Mouse (Mus musculus) heart, postnatal 36 days (tissue): Measurements from ENCODE around the gene Scube1. TPM values are rescaled to one million over a fixed set of nuclear protein-coding genes. Genes with fewer than 3 reads are reported as not detected.

Experiments used
- DNase-seq, 2 experiments: peaks; one replicate each; pipeline ENCODE4 v3.0.0; 2021 to 2022
- intact Hi-C: fragments of 180-260 bp; cut with DNase I; formaldehyde crosslinking; loops from one replicate; pipeline ENCODE4 v1.15.1; 2025
- total RNA-seq, 2 experiments: library from RNA; stranded (reverse); gene quantifications; 2 replicates each; pipeline ENCODE4 v1.2.3; 2021

The Scube1 gene
- total RNA-seq, 2 experiments from 2014 or later = 1.3 TPM

DNA sequence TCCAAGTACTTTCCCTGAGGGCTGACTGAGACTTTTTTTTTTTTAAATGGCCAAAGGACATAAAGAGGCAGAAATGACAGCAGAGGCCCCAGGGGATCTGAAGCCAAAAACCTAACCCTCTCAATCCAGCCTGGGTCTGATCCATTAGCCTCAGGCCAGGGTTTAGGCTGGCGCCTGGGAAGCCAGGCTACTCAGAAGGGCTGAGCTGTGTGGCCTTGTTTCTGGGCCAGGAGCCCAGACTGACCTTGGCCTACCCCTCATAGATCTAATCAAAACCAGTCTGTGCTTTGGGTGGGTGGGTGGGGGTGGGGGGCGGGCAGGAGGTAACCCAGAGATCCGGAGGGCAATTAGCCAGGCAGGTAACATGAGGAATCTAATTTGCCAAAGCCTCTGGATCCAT, 51.2 kb downstream of the Scube1 start:
- intact Hi-C loops = no loop called here
- DNase-seq = no peak

DNA sequence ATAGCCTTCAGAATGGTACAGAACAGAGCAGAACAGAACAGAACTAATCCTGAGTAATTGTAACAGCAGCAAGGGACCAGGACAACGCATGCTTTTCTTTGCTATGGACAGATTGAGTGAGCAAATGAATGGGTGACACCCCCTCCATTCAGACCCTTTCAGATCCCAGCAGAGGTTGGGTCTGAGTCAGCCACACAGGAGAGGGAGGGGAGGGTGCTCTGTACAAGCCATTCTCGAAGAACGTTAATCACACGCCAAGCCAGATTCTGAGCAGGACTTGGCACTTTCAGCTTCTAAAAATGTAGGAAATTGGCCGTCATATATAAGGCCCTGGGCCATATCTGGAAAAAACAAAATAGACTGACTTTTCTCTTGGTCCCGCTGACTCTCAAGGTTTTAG, 57.3 kb downstream of the Scube1 start:
- intact Hi-C loops = loop anchor here (5.0 kb wide), 1 partner anchor 385 kb away; no protein-coding TSS in a partner anchor
- DNase-seq = no peak

DNA sequence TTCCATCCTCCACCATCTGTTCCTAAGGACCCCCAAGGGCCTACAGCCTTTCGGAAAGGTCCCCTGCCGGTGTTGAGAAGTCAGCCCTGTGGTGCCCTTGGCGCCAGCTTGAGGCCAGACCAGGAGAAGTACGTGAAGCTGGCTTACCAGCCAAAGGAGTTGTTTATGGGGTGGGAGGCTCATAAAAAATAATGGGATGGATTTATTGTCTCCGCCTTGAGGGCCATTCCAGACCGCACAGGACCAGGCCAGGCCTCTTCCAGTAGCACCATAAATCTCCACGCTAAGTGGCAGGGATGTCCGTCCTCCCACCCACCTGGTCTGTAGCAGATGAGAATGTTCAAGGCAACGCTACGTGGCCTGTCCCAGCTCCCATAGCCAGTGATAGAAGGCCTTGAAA, 58.4 kb downstream of the Scube1 start:
- DNase-seq = no peak
- intact Hi-C loops = loop anchor here (5.0 kb wide), 1 partner anchor 386 kb away; no protein-coding TSS in a partner anchor

DNA sequence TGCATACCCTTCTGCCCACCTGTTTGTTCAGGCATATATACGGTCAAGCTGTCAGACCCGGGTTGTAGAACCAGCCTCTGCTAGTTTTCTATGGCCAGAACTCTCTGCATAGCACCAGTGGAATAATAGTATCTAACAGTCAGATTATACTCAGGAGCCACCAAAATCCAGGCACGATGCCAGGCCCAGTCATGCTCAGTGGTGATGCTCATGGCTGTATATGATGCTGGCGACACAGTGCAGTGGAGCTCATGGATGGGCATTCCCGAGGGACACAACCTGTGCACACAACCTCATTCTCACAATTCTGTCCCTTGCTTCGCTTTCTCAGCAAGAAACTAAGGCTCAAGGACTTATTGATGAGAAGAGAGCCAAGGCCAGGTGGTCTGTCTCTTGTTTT, 58.8 kb downstream of the Scube1 start:
- DNase-seq = no peak
- intact Hi-C loops = loop anchor here (5.0 kb wide), 1 partner anchor 386 kb away; no protein-coding TSS in a partner anchor

DNA sequence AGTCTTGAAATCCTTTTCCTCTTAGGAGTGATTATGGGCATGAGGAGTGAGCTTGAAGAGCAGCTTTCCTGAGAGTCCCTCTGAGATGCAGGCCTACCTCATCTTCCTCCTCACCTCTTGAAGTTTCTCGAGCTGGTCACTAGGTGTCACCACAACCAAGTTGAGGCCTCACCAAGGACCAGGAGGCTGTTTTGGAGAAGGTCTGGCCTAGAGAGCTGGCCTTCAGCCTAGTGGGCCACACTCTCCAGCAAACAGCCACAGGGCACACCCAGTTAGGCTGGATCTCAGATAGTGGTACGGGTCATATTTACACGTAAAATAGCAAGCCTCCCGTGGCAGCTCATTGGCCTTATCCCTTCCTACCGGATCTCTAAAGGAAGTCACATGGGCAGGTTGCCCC, 60.1 kb downstream of the Scube1 start:
- intact Hi-C loops = loop anchor here (1.0 to 5.0 kb wide), 3 partner anchors 63 to 388 kb away; no protein-coding TSS in a partner anchor
- peak; percentile 66 to 69 for DNase-seq

DNA sequence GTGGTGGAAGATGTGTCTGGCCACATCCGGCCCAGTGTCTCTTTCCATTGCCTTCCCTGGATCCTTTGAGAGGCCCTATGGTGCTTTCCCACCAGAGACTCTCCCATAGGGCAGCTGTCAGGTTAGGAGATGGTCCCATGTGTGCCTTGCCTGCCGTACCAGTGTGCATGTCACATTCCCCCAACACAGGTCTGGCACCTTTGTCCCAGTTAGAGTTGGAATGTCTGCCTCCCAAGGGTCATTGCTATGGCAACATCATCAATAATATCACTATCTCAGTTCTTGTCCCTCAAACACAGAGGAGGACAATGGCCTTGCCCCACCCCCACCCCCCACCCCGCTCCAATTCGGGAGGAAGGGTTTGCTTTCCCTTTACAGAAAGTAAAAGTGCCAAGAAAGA, 61.8 kb downstream of the Scube1 start:
- no peak for DNase-seq
- intact Hi-C loops = no loop called here

DNA sequence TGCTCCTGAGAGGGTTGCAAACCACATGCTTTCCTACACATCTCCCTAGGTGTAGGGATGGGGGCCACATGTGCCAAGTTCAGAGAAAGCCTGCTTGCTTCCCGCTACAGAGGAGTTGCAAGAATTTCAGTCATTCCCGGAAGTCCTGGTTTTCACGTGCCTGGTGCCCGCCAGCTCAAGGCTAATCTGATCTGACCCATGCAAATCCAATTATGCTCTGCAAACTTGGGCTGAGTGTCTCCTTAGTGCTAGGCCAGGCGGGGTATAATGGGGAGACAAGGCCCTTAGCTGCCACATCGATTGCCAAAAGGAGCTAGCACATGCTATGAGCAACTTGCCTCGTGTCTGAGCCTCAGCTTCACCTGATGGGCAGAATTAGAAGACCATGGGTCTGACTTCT, 62.7 kb downstream of the Scube1 start:
- DNase-seq = no peak
- intact Hi-C loops = no loop called here

DNA sequence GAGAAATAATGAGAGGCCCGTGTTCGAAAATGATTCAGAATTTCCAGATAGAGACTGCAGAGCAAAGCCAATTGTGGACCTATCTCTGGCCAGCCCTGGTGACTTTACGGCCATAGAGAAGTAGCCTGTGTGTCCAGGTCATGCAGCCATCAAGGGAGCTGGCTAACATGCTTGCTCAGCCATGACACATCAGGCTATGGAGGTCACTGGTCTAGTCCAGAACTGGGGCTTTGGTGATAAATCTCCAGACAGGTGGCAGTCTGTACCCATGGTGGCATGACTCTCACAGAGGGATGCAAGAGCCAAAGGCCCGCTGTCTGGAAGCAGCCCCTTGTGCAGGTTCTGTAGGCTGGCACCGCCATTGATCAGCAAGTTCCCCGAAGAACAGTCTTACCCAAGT, 82.3 kb downstream of the Scube1 start:
- intact Hi-C loops = no loop called here
- no peak for DNase-seq

DNA sequence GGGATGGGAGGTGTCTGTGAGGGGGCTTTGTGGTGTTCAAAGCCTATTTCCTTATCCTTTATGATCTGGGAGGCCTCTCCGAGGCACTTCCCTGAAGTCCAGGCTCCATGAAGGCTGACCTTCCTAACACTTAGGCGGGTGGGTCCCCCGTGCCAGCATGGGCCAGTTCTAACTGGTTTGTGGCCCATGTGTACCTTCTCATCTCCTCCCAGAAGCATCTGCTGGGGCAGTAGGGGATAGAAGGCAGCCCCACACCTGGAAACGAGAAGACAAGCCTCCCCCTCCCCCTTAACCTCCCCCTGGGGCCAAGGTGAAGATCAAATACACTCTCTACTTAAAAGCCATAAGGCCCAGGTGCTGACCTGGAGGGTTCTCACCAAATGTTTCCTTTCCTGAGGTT, 84.6 kb downstream of the Scube1 start:
- intact Hi-C loops = no loop called here
- no peak for DNase-seq

DNA sequence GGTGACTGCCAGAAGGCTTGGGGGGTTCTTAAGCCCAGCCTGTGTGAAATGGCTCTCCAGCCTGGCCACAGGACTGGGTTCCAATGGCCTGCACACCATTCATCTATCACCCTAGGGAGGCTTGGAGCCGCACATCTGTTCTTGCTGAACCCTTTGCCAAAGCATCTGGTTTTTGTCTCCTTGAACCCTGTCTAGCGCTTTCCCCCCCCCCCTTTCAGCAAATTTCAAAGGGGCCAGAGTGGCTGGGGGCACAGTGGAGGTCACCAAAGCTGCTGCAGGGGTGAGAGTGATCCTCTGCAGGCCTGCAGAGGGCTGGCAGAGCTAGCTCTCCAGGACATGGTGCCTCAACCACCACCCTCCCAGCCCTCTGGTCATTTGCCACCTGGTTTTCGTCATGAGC, 85.7 kb downstream of the Scube1 start:
- DNase-seq = peak in 1 of 2 experiments; percentile 14
- intact Hi-C loops = no loop called here

DNA sequence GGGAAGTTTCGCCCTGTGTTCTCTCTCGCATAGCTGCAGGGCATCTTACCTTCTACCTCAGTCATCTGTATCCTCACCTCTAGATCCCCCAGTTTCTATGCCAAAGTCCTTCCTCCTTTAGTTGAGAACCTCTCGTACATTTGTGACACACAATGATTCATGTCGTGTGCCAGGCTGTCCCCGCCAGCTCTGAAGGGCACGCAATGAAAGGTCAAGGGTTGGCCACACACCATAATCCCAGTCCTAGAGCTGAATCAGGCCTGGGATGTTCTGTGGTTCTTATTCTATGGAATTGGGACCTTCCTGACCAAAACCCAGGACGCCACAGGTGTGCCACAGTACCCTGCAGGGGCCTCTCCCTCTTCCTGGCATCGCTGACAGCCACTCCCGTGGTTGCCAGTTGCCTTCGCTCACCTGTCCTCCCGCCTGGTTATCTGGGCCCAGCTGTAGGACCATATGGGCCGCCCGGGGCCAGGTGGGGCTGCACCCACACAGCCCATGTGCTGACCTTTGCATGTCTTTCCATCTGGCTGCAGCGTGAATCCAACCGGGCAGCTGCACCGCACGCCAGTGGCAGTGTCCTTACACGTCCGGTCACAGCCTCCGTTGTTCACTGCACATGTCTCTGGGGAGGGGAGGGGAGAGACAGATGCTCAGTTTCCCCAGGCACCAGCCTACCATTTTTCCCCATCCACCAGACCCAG, 86.5 kb downstream of the Scube1 start:
- no peak for DNase-seq
- intact Hi-C loops = no loop called here

DNA sequence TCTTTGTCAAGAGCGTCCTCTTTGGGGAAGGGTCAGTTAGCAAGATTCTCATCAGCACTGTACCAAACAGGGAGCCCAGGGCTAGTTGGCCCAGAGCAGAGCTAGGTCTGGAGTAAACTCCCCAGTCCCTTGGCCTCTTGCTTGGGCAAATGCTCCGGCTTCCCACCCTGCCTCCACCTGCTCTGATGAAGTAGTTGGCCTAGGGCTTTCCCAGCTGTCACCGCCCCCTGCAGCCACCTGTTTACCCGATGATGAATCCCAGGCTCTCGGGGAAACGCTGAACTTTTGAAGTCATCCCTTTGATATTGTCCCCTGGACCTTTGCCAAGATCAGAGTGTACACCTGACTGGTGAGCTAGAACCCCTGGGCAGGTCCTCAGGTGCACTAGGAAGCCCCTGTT, 88.1 kb downstream of the Scube1 start:
- DNase-seq = no peak
- intact Hi-C loops = no loop called here

DNA sequence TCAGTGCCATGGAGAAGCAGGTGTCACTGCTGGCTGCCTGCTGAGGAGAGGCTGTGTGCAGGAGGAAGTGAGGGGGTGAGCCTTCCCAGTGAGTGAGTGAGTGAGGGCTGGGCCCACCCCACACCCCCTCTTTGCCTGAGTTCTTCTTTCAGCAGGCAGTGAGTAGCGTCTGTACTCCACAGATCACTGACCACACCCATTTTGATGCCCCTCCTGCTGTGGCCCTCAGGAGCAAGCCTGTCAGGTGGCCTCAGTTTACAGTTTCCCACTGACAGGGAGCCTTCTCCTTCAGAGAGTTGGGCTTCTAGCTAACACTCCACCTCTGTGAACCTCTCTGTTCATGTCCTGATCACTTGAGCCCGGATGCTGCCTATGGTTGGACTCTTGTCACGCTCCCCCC, 89.6 kb downstream of the Scube1 start:
- intact Hi-C loops = no loop called here
- no peak for DNase-seq

DNA sequence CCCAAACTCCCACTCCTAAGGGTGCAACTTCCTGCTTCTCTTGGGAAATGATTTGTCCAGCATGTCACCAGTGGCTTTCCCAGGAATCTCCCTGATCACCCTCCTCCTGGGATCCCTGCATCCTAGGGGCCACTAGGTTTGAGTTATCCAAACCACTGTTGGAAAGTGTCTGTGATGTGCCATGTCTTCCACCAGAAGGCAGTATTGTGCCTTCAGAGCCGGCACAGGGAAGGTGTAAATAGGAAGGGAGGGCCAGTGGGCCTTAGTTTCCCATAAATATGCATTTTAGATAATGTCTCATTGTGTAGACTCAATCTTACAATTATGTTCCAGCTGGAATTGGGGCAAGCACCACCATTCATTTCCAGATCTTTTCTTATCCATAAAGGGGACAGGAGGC, 90.7 kb downstream of the Scube1 start:
- intact Hi-C loops = loop anchor here (1.0 kb wide), 1 partner anchor 122 kb away; no protein-coding TSS in a partner anchor
- DNase-seq = no peak

DNA sequence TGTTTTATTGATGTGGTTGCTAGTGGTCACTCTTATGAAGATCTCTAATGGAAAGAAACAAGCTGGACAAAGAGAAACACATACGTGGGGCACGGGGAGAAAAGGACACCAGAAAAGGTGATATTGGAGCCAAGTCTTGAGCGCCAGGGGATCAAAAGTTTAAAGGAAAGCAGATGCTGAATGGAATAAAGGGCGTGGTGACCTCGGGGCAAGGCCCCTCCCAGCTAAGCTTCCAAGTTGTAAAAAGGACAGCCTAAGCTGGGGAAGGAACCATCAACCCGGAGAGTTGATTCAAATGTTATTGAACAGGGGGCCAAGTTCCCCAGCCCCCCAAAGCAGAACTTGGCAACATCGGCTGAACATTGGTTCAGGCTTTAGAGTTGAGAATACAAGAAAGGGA, 93.8 kb downstream of the Scube1 start:
- intact Hi-C loops = no loop called here
- no peak for DNase-seq

DNA sequence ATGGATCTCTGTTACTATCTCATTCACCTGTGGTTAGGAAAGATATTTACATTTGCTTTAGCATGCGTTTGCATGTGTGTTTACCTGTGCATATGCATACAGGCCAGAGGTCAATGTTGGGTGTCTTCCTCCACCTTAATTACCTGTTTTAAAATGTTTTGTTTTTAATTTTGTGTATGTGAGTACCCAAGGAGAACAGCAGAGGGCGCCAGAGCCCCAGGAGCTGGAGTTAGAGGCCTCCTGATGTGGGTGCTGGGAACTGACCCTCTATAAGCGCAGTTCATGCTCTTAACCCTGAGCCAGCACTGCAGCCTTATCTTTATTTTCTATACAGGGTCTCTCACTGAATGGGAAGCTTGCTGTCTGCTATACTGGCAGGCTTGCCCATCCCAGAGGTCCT, 95.1 kb downstream of the Scube1 start:
- intact Hi-C loops = no loop called here
- no peak for DNase-seq

DNA sequence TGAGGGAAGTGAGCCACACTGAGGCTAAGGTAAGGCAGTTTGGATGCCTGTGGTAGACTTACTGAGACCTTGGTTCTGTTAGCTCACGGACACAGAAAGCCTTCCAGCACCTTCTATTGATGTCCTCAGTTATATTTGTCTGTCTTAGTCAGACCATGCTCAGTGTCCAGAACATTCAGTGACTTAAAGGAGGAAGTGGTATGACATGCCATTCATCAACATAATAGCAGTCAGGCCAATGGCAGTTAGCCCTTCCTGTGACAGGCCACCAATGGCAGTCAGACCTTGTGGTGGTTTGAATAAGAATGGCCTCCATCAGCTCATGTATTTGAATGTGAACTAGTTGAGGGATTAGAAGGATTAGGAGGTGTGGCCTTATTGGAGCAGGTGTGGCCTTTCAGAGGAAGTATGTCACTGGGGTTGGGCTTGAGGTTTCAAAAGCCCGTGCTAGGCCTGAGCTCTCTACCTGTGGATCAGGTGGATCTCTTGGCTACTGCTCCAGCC, 98.6 kb downstream of the Scube1 start:
- intact Hi-C loops = no loop called here

DNA sequence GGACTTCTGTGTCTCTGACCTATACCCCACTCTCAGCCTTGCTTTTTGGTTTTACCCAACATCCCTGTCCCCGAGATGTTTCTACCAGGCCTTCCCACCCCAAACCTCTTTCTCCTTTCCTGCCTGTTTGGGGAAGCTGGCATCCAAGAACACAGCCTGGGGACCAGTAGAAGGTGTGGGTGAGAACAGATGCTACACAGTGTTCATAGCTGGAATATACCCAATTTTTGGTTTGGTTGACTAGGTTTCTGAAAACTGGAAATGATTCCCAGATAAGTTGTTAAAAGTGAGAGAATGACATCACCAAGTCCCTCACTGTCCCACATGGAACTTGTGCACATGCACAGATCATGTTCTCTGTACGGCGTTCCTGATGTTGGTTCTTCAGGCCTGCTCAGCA, 109.6 kb downstream of the Scube1 start:
- DNase-seq = no peak
- intact Hi-C loops = no loop called here

More for the DNA sequence above, 98.6 kb downstream of the Scube1 start:
- no peak for DNase-seq

DNA sequence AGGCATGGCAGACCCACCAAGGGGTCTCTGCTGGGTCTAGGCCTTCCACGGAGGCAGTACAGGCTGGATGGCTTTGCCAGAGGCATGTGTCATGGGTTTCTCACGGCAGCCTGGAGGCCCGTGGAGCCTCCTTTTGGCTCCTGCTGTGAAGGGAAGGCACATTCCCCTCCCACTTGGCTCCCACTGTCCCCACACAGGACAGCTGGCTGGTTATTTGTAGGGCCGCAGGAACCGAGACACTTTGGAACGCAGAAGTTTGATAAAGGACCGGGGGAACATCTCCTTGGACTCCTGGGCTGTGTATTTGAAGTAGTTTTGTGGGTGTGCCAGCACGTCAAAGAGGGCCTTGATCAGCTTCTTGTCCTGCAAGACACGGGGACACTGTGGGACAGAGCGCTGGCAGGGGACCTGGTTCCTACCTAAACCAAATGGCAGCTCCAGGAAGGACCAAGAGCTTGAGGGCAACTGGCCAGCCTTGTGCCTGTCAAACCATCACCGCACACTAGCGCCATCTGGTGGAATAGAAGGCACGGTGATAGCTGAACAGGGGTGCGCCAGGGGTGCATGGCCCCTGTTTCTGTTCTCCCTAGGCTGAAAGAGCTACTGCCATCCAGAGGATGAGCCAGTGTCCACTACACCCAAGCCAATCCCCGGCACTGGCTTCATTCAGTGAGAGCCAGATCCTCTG, 117.6 kb downstream of the Scube1 start:
- intact Hi-C loops = no loop called here

DNA sequence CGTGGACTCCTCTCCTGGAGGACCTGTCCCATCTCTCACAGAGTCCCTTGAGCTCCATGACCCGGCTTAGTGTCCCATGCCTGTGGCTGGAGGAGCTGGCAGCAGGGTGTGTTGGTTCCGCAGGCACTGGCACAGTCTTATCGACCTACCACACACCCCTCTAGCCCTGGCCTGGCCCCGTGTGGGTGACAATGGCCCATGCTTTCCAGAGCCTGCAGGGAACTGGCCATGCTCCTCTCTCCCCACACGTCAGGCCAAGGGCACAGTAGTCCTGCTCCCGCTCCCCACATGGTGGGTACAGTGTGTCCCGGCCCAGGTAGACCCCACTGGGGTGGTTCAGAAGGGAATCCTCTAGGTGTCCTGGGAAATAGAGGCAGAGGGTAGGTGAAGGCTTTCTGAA, 118.1 kb downstream of the Scube1 start:
- intact Hi-C loops = no loop called here
- DNase-seq = no peak

More for the DNA sequence above, 117.6 kb downstream of the Scube1 start:
- peak; percentile 71 to 72 for DNase-seq

DNA sequence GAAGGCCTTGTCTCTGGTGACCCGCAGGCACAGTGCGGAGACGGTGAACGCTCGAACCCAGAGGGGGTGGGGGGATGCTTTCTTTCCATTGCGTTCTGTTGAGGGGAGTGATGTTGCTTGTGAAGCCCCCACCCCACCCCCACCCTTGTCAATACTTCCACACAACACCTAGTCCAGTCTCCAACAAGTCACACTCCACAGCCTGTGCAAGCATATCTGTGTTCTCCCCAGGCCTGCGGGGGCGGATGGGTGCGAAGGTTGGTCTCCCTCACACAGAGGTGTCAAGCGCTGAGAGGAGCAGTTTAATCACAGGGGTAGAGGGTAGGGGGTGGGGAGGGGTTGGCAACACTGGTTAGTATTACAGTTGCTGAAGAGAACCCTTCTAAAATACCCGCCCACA, 118.6 kb downstream of the Scube1 start:
- DNase-seq = no peak
- intact Hi-C loops = no loop called here

DNA sequence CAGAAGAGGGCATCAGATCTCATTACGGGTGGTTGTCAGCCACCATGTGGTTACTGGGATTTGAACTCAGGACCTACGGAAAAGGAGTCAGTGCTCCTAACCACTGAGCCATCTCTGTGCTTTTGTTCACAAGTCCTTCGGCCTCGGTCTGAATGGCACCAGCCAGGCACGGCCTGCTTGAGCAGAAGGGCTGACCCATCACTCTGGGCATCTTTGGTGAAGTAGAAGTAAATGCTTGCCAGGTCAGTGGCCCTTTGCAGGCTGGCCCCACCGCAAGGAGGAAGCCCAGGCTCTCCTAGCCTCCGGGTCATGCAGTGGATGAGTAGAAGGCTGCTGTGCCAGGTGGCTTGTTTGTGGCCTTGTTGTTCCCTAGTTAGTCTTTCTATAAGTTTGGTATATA, 121.4 kb downstream of the Scube1 start:
- intact Hi-C loops = no loop called here
- no peak for DNase-seq
